Mouse (Mus musculus): ENCODE results near the gene Msl2.

The Msl2 gene

DNA sequence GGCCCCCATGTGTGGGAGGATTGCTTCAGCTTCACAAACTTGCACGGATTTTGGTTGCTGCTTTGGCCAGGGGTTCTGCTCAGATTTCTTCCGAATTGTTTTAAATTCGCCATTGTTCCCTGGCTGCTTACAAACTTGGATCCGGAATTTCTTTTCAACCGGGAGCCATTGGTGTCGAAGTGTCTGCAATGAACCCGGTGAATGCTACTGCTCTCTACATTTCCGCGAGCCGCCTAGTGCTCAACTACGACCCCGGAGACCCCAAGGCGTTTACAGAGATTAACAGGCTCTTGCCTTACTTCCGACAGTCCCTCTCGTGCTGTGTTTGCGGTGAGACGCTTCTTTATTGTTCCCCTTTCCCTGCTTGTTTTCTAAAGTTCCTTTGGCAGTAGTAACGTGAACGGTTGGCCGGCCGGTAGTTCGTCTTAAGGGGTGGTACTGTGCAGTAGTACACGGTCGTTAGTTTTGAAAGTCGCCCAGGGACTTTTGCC is 1.2 kb downstream of the Msl2 start:
- DNase-seq, result peak; percentile 65

DNA sequence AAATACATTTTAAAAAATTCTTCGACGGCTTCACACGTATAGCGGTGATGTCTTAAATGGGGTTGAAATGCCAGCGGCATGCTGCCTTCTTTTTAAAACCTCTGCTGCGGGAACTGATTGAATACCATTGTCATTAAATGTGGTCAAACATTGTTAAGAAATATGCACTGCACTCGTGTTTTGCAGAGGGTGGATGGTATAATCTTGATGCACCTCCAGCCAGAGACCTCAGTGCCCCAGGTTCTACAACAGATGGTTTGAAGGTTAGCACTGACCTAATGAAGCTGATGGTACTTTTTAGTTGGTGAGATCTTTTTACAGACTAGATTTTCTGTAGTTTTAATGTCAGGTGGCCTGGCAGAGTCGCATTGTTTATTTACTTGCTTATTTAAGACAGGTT is 1.8 kb downstream of the Msl2 start:
- DNase-seq, result no peak

DNA sequence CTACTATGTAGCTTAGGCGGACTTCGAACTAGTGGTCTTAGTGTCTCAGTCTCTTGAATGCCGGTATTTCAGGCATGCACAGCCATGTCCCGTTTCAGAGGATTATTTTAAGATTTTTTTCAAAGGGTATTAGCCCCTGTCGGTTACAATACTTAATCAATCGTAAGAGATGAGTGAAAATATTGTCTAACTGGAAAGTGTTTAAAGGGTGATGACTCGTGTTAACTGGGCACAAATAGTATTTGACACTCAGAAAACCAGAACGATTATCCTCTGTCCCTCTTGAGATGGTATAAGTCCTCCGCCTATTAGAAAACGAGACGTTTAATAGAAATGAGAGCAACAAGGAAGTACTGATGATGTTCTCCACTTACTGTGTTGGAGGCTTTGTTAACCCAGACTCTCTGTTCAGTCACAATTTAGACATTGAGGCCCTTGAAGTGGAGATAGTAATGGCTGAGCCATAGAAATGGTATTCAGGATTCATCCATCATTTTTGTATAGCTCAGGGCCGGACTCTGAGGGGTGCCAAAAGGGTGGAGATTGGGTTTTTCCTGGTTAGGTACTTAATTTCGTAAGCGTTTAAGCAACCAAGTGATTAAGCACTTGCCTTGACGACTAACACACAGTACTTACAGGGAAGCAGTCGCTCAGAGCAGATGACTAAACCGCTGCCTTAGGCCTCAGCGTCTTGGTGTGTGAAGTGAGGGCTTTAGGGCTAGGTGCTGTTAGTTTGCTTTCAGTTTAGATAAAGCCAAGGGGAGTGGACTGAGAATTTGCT is 2.4 kb downstream of the Msl2 start:
- peak; percentile 36 for DNase-seq

DNA sequence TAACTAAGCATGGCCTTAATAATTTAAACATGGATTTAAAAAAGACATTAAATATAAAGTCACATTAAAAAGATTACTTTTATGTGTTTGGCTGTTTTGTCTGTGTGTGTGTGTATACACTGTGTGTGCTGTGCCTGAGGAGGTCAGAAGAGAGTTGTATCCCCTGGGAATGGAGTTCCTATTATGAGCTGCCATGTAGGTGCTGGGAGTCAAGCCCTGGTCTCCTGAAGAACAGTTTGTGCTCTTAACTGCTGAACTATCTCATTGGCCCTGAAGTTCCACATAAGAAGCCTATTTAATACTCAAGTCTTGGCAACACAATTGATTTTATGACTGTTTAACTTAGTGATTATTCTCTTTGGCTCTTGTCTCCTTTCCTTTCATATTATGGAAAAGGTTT is 3.6 kb downstream of the Msl2 start:
- DNase-seq, result no peak

DNA sequence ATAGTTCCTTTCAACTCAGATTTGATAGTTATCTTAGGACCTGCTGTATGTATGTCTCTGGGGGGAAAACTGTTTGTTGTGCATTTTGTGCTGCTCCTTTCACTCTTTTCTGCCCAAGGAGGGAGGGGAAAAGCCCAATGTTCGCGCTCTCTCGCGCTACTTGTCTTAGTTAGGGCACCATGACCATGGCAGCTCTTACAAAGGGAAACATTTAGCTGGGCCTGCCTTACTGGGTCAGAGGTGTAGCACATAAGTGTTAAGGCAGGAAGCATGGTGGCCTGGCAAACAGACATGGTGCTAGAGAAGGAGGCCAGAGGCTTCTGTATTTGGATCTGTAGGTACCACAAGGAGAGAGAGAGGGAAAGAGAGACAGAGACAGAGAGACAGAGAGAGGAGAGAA is 4.7 kb downstream of the Msl2 start:
- DNase-seq, result peak; percentile 23

DNA sequence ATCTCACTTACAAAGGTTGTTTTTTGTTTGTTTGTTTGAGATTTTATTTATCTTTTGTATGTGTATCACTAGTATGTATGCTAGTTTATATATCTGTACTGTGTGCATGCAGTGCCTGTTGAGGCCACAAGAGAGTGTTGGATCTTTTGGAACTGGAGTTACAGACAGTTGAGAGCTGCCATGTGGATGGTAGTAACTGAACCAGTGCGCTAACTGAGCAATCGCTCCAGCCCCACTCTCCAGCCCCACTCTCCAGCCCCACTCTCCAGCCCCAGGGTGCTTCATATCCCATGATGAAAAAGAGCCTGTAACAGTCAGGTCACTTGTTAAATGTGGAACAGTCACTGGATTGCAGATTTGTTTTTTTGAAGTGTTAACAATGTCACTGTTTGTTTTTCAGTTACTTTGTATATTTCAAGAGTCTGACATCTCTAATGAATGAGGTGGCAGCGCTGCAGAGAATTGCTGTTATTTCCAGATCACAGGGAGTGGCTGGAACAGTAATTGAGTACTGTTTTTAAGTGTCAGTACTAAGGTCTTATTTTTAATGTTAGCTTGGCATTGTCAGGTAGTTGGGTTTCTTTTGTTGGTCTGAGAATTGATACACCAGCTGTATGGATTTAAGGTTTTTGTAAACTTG is 6.3 kb downstream of the Msl2 start:
- DNase-seq, result no peak

DNA sequence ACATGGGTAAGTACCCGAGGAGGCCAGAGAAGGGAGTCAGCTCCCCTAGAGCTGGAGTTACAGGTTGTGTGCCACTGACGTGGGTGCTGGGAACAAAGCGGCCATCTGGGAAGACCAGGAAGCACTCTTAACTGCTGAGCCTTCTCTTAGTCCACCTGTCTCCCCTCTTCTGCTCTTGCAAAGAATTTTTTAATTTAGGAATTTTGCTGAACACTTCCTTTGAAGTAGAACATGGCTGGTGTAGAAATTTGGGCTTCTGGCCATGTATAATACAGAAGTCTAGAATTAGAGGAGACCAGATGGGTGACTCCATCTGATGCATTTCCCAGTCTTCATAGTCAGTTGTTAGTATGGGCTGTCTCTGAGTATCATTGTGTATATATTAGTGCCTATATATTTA is 9.8 kb downstream of the Msl2 start:
- DNase-seq, result no peak

DNA sequence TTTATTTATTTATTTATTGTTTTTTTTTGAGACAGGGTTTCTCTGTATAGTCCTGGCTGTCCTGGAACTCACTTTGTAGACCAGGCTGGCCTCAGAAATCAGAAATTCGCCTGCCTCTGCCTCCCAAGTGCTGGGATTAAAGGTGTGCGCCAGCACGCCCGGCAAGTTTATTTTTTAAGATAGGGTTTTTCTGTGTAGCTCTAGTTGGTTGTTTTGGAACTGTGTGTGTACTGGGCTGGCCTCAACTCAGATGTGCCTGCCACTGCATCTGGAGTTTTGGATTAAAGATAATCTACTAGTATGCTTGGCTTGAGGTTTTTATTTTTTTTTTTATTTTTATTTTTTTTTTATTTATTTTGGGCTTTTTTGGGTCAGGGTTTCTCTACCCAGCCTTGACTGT is 21.5 kb downstream of the Msl2 start:
- DNase-seq, result no peak

DNA sequence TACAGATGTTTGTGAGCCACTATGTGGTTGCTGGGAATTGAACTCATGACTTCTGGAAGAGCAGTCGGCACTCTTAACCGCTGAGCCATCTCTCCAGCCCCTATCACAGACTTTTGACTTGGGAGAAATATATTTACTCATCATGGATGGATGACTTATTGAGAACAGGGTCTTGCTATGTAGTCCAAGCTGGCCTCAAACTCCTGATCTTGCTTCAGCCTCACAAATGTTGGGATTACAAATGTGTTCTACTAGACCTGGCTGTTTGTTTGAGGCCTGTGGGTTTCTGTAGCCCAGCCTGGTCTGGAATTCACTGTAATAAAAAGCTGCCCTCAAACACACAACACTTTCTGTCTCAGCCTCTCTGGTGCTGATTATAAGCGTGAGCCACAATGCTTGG is 22.6 kb downstream of the Msl2 start:
- DNase-seq, result no peak

DNA sequence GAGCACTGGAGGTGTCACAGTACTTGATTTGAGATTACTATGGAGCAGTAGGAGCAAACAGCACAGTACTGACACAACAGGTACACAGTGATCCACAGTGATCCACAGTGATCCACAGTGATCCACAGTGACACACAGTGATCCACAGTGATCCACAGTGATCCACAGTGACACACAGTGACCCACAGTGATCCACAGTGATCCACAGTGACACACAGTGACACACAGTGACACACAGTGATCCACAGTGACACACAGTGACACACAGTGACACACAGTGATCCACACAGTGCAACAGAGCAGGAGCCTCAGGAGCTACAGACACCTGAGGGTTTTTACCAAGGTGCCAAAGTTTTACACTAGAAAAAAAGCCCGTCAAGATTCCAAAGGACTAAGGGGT is 23.6 kb downstream of the Msl2 start:
- no peak for DNase-seq

DNA sequence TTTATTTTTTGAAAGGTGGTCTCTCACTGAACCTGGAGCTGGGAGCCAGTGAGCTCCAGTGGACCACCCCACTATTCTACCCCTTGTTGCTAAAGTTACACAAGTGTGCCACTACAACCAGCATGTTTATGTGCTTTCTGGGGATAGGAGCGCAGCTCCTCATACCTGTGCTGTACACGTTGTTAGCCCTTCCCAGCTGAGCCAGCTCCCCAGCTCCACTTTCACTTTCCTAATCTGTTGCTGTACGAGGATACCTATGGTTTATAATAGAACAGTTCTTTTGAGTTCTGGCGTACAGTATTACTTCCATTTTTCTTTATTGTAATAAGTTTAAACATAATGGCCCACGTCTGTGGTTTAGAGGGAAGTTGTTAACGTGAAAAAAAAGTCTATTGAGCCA is 25.5 kb downstream of the Msl2 start:
- DNase-seq, result no peak

DNA sequence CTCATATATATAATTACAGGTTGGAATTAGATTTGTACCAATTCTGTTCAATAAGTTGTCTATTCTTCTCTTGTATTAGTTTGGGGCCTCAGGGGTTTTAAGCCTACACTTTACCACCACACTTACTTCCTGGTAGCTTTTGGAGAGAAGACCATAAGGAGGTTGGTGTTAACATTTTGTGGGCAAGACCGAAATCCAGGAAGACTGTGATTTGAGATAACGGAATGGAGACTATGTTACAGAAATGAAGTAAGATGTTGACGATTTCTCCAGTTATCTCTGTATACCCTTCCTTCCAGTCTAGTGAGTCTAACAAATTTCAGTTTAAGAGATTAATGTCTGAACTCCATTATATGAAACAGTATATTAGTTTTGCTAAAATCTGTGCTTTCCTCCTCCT is 26.3 kb downstream of the Msl2 start:
- no peak for DNase-seq

DNA sequence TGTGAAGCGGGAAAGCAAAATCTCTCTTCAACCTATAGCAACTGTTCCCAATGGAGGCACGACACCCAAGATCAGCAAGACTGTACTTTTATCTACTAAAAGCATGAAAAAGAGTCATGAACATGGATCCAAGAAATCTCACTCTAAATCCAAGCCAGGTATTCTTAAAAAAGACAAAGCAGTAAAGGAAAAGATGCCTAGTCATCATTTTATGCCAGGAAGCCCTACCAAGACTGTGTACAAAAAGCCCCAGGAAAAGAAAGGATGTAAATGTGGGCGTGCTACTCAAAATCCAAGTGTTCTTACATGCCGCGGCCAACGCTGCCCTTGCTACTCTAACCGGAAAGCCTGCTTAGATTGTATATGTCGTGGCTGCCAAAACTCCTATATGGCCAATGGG is 27.6 kb downstream of the Msl2 start:
- DNase-seq, result no peak

DNA sequence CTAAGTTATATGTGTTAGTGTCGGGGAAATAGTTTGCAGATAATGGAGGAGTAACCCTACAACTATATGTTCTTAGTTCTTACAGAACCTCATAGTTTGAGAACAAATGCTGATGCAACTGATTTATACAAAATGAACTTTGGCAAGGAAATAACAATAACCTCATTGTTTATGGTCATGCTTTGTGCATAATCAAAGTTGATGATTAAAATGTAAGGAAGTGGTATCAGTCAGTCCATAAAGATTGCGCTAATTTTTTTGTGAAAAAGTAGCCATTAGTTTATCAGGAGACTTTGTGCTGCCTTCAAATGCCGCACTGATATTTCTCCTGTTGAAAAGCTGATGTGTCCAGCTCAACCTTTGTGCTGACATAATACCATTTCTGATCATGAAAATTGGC is 28.4 kb downstream of the Msl2 start:
- no peak for DNase-seq

DNA sequence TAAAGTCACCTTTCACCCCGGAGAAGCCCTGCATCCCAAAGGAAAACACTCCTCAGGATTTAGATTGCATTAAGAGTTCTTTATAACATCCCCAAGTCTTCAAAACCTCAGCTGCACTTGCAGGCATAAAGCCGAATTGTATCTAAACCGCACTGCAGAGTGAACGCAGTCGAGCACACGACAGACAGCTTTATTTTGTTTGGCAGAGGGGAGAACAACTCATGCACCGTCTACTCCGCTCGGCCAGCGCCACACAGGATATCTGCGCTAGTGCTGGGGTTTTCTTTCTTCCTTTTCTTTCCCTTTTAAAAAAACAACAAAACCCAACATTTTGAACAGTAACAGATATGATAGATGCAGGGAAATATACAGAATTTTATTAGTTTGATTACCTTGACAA is 31.0 kb downstream of the Msl2 start:
- no peak for DNase-seq

DNA sequence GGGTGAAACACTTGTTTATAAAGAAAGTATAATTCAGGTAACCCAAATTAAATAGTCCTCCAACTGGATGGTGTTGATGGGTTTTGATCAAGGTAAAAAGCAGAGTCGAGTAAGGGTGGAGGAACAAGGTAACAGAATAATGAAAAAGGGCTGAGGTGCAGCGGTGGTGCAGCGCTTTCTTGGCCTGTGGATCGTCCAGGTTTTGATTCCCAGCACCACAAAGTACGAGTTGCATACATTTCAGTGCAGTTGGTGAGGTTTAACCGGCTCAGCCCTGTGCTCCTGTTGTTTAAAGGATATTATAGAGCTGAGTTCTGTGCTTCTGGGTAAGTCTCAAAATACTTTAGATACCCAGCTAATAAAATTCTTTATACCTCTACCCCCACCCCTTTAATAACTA is 31.8 kb downstream of the Msl2 start:
- DNase-seq, result no peak

DNA sequence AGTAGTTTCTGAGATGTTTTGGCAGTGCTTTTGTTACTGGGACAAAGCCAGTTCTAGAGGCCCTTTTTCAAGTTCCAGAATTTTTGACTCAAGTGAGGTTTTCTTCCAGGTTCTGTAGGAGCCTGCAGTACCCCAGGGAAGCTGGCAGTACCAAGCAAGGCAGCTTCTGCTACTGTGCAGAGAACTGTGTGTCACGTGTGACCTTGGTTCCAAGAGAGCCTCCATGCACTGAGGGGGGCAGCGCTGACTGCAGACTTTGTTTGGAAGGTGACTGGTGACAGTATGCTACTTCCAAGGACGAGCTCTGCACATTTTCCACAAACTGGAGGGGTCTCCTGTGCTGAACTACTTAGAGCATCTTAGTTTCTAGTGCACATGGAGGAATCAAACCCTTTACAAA is 33.5 kb downstream of the Msl2 start:
- no peak for DNase-seq

DNA sequence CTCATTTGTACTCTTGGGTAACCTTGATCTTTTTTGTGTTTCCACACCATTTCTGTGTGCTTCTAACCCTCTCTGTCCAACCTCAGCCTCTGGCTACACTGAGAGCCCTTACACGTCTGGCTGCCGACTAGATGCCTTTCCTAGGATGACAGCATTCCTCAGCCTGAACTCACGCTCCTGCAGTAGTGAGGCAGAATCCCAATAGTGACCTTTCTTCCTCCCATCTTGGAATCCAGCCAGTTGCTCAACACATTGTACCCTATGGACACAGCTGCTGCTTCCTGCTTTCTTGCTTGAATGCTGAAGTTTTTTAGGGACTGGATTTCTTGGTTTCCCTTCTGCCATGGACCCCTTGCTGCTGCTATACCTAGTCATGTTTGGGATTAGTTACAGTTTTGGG is 36.1 kb downstream of the Msl2 start:
- no peak for DNase-seq

DNA sequence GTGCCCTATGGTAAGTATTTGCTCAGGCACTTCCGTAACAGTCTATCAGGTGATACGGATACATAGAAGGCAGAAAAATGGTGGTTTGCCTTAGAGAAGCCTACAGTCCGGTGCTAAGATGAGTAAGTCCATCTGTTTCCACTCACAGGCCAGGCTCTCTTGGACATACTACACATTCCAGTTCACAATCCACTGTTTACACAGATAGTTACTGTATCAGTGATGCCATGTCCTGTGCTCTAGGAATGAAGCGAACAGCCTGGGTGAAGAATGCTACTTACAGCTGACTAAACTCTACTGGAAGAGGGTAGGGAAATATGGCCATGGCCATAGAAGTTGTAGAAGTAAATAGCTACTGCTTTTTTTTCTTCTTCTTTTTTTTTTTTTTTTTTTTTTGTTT is 39.4 kb downstream of the Msl2 start:
- no peak for DNase-seq

DNA sequence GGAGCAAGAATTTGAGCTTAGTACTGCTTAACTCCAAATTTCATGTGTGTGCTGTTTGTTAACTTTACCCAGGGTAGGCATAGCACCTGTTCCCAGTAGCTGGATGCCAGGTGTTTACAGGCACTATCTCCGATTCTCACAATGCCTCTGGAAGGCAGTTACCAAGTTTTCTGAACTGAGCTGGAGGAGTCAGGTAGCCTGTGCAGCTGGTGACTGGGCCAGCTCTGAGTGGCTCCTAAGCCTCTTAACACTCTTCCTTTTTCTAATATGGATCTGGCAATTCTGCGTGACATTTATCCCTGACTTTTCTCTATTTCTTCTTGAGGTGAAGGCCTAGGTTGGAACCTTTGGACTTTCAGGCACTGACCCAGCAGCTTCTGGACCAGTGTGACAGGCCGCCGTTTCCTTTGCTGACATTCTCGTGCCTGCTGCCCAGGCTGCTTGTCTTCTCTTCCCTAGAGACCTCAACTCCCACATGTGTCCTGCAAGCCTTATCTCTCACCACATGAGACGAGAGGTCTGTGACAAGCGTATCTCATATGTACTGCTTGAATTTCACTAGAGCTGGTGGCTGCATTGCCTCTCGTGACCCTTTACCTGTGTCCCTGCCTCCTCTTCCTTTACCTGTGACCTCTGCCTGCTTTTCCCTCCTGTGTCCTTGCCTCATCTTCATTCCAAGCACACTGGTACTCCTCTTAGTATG is 40.4 kb downstream of the Msl2 start:
- no peak for DNase-seq

DNA sequence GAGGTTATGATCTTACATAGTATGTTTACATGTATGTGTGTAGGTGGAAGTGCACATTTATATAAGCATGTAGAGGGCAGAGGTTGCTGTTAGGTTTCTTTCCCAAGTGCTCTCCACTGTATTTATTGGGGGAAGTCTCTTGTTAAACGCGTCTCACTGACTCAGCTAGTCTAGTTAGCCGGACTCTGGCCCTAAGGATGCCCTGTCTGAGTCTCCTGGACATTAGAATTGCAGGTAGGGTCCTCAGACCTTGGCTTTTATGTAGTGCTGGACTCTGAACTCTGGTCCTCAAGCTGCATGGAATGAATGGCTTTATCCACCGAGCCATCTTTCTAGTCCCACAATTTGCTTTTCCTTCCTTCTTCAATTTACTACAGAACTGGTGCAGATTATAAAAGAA is 69.7 kb downstream of the Msl2 start:
- no peak for DNase-seq

DNA sequence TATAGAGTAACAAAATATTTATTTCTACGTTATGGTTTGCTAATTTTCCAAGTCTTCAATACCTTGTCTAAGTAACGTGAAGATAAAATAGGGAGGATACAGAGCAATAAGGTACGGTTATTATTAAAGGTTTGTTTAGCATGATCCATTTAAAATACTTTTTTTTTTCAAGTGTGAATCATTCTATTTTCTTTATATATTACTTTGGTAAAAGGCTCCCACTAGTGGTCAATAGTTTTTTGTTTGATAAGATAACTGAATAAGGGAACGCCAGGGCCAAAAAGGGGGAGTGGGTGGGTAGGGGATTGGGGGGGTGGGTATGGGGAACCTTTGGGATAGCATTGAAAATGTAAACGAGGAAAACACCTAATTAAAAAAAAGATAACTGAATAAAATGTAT is 79.0 kb downstream of the Msl2 start:
- no peak for DNase-seq
